Mouse (Mus musculus) limb, embryonic 10.5 days (tissue): ENCODE data around the gene Acr. TPM values are rescaled to one million over a fixed set of nuclear protein-coding genes. Genes with fewer than 3 reads are reported as not detected.

Experiments used
- DNase-seq: peaks from one replicate; pipeline ENCODE4 v3.0.0-alpha.2; 2017; ENCODE audit warnings: low spot score
- H3K27ac ChIP-seq: fragments of 300-500 bp; sonication (generic); 2 replicates; pipeline ENCODE4 v1.5.1; 2016; ENCODE audit warnings: mild to moderate bottlenecking
- H3K27me3 ChIP-seq: fragments of 300-500 bp; sonication (generic); 2 replicates; pipeline ENCODE4 v1.6.1; 2016; ENCODE audit warnings: low read depth, mild to moderate bottlenecking; ENCODE audit not compliant: poor library complexity, severe bottlenecking
- H3K36me3 ChIP-seq: fragments of 300-500 bp; sonication (generic); 2 replicates; pipeline ENCODE4 v1.6.1; 2016; ENCODE audit warnings: mild to moderate bottlenecking, moderate library complexity
- H3K4me1 ChIP-seq: fragments of 300-500 bp; sonication (generic); 2 replicates; pipeline ENCODE4 v1.6.1; 2016
- H3K4me3 ChIP-seq: fragments of 300-500 bp; sonication (generic); 2 replicates; pipeline ENCODE4 v1.5.1; 2016; ENCODE audit warnings: mild to moderate bottlenecking, moderate library complexity
- H3K9me3 ChIP-seq: fragments of 300-500 bp; sonication (generic); replicated peaks from 2 replicates; pipeline ENCODE4 v1.6.1; 2016; ENCODE audit warnings: mild to moderate bottlenecking
- WGBS: fragments of 180-500 bp; shearing (Covaris S2); methylation state at CpG from one replicate; pipeline ENCODE4 v1.1.7; 2016; 5-methylcytosine and 5-hydroxymethylcytosine counted together
- polyA plus RNA-seq: library from polyadenylated mRNA; unstranded; fragments of >200 nt; fragmentation: Nextera tagmentation; extraction: Ambion mirVana; gene quantifications from 2 replicates; pipeline ENCODE4 v1.2.1, GENCODE M21; 2016

The Acr gene
- polyA plus RNA-seq, 1 experiment from 2014 or later, result not detected

DNA sequence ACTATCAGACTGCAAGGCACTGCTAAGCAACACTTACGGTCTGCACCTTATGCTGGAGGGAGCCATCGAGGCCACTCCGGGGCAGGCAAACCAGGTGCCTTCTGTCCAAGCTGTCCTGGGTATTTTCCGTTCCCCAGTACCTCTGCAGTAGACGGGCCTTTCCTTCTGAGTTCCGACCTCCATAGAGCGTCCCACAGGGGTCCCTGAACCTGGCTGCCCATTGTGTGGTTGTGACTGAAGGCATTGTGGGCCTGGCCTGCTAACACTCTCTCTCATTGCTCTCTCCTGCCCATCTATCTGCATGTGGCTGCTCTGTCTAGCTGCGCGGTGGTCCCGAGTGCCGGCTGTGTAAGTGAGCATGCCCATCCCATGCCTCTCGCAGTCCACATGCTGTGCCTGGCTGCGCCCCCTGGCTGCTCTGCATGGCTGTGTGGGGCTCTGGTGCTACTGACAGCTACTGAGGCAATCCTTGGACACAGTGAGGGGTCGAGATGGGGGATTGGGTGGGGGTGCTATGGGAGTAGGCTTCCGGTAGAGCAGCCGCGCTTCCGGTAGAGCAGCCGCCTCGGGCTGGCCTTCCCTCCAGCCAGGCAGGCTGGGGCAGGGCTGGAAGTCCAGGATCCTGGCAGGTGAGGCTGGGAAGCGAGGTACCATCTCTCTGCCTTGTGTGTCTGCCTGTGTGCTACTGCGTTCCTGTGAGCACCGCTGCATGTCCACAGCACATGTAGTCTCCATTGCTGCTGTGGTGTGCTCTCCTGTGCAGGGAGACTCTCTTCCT is 11.5 kb upstream of the Acr start:
- Histone ChIP-seq H3K27ac (0 out of 2 replicates have a peak overlapping the region, but pooled peaks have one; percentile 16), H3K4me3 (peak overlapping the region; percentile 47), H3K9me3 (no peaks in the 10 kb centered on the region), H3K27me3 (peaks cover 60% of the 10 kb centered on the region), H3K36me3 (peaks cover 3% of the 10 kb centered on the region; the same call in 1 of the 2 replicates), H3K4me1 (peaks cover 30% of the 10 kb centered on the region)
- peak; percentile 70 for DNase-seq
- 26% methylated on average over 23 of the region's 23 CpGs for WGBS

DNA sequence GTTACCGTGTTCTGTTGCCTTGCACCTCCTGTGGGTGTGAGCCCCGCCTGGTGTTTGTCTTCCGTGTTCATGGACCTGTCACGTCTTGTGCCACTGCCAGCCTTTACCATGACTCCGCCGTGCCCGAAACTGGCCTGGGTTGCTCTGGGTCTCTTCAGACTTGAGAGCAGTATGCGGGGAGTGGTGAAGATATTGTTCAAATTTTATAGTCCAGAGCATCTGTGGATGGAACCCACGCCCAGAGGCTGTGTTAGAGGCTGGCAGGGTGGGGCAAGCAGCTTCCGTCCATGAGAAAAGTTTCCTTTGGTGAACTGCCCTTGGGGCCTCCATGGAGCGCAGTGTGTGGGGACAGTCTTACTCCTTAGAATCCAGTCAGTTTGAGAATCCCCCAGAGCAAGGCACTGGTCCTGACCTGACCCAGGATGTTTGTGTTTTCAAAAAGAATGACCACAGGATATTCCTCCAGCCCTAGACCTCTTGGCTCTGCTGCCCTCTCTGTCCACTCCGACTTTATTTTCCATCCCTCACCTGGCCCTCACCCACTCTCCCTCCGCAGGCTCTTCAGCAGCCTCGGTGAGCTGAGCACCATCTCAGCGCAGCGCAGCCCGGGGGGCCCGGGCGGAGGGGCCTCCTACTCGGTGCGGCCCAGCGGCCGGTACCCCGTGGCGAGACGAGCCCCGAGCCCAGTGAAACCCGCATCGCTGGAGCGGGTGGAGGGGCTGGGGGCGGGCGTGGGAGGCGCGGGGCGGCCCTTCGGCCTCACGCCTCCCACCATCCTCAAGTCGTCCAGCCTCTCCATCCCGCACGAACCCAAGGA is 10.7 kb upstream of the Acr start:
- Histone ChIP-seq H3K27ac (no peak overlapping the region; the same call in 1 of the 2 replicates), H3K27me3 (peaks cover 60% of the 10 kb centered on the region), H3K4me1 (peaks cover 30% of the 10 kb centered on the region), H3K36me3 (no peaks in the 10 kb centered on the region), H3K9me3 (no peaks in the 10 kb centered on the region), H3K4me3 (peak overlapping the region; percentile 47)
- DNase-seq, result peak; percentile 37
- WGBS, result 8% methylated on average over 40 of the region's 40 CpGs

DNA sequence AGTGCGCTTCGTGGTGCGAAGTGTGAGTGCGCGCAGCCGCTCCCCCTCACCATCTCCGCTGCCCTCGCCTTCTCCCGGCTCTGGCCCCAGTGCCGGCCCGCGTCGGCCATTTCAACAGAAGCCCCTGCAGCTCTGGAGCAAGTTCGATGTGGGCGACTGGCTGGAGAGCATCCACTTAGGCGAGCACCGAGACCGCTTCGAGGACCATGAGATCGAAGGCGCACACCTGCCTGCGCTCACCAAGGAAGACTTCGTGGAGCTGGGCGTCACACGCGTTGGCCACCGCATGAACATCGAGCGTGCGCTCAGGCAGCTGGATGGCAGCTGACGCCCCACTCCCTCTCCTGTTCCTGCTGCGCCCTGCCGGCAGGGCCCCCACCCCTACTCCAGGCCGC is 10.1 kb upstream of the Acr start:
- DNase-seq, result peak; percentile 54
- H3K27ac ChIP-seq, result no peak overlapping the region; the same call in 1 of the 2 replicates
- H3K9me3 ChIP-seq, result no peaks in the 10 kb centered on the region
- peaks cover 30% of the 10 kb centered on the region for H3K4me1 ChIP-seq
- H3K27me3 ChIP-seq, result peaks cover 60% of the 10 kb centered on the region
- H3K4me3 ChIP-seq, result peak overlapping the region; percentile 47
- no peaks in the 10 kb centered on the region for H3K36me3 ChIP-seq
- 2% methylated on average over 34 of the region's 34 CpGs for WGBS

DNA sequence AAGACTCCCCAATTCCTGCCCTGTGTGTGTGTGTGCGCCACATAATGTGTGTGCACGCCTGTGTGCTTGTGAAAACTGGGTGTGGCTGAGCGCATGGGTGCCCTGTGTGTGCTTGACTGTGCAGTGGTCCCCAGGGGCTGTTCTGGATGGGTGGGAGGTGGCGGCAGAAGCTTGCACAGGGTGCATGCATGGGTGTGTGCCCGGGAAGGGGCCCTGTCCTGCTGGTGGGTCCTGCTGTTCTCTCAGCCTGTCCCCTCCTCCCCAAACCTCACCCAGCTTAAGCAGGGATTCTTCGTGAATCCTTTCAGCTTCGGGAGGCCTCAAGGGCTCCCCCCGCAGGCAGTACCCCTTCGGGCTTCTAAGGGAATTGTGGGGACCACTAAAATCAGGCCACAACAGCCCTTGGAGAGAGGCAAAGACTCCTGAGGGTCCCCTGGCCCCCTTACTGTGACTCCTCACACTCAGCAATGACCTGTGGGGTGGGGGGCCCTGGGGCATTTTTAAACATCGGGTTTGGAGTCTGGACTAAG is 8.9 kb upstream of the Acr start:
- no peaks in the 10 kb centered on the region for H3K9me3 ChIP-seq
- H3K4me1 ChIP-seq, result peaks cover 30% of the 10 kb centered on the region
- peaks cover 56% of the 10 kb centered on the region for H3K27me3 ChIP-seq
- no peak for DNase-seq
- H3K27ac ChIP-seq, result no peak overlapping the region
- H3K36me3 ChIP-seq, result no peaks in the 10 kb centered on the region
- WGBS, result 34% methylated on average over 10 of the region's 10 CpGs
- H3K4me3 ChIP-seq, result no peak overlapping the region

DNA sequence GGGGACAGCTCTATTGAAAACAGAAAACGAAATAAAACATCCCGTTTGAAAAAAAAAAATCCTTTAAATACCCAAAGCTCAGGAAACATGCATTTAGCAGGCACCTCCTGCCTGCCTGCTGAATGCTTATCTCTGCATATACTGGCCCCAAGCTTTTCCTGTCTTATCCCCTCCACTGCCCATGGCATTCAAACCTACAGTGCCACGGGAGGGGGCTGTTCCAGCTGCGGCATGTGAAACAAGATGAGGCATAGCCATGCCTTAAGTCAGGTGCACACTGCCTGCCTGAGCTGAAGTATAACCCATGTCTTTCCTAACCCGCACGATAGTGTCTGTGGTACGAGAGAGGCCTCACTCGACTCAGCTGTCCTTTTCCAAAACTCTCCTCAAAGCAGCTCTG is 4.0 kb downstream of the Acr start:
- Histone ChIP-seq H3K9me3 (no peaks in the 10 kb centered on the region), H3K36me3 (no peaks in the 10 kb centered on the region), H3K27me3 (no peaks in the 10 kb centered on the region), H3K4me1 (no peaks in the 10 kb centered on the region), H3K4me3 (no peak overlapping the region), H3K27ac (no peak overlapping the region)
- no peak for DNase-seq
- WGBS, result 77% methylated on average over 8 of the region's 8 CpGs

DNA sequence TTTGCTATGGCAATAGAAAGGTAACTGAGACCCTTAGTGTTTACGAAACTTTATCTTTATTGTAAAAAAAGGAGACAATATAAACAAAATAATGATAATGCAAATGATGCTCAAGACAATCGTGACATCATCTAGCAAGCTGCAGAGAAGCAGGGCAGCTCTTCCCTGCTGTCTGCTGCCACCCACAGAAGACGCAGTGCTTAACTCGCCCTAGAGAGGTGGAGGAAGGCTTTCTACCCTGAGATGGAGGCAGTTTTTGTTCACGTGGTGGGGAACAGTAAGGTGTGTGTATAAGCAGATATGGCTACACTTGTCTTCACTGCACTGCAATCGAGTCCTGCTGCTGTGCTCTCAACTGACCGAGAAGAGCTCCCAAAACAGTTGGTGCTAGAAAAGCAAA is 14.4 kb downstream of the Acr start:
- Histone ChIP-seq H3K4me3 (no peak overlapping the region), H3K27me3 (no peaks in the 10 kb centered on the region), H3K9me3 (no peaks in the 10 kb centered on the region), H3K36me3 (peaks cover 41% of the 10 kb centered on the region), H3K4me1 (no peaks in the 10 kb centered on the region), H3K27ac (no peak overlapping the region)
- DNase-seq, result no peak
- WGBS, result 86% methylated on average over 7 of the region's 7 CpGs

DNA sequence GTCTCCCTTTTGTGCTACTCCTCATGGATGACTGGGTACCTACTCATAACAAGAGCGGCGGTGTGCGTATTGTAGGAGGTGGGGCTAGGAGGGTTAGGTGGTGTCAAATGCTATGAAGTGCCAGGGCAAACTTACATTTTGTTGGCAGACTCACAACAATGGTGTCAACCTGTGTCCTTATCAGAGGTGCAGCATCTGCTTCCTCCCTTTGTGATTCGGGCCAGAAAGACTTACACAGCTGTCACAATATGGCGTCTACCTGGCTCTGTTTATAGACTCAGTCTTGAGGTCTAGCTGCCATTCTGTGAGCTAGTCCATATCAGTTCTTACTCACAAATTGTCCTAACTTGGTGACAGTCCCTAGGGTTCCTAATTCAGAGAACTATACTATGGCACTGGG is 17.0 kb downstream of the Acr start:
- H3K27me3 ChIP-seq, result no peaks in the 10 kb centered on the region
- peaks cover 47% of the 10 kb centered on the region for H3K36me3 ChIP-seq
- no peaks in the 10 kb centered on the region for H3K9me3 ChIP-seq
- no peaks in the 10 kb centered on the region for H3K4me1 ChIP-seq
- H3K27ac ChIP-seq, result no peak overlapping the region
- WGBS, result 94% methylated on average over 5 of the region's 5 CpGs
- H3K4me3 ChIP-seq, result no peak overlapping the region
- no peak for DNase-seq

DNA sequence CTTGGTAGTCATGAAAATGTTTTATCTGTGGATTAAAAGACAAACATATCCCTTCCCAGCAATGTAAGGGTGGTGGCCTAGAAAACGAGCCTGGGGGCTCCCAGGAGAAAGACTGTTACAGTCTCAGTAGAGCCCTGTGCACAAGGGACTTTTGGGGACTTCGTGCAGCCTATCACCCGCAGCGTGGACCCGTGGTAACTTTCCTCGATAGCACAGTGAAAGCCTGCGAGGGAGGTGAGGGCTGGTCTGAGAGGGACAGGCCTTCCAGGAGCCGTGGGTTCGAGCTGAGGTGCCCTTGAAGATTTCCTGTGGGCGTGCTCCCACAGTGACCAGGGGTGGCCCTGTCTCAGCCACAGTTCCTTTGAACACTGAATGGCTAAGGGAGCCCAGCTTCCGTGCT is 17.5 kb downstream of the Acr start:
- H3K4me3 ChIP-seq, result no peak overlapping the region
- peaks cover under 1% of the 10 kb centered on the region; the same call in 1 of the 2 replicates for H3K4me1 ChIP-seq
- no peaks in the 10 kb centered on the region for H3K27me3 ChIP-seq
- H3K27ac ChIP-seq, result no peak overlapping the region
- no peak for DNase-seq
- 92% methylated on average over 11 of the region's 11 CpGs for WGBS
- H3K9me3 ChIP-seq, result no peaks in the 10 kb centered on the region
- H3K36me3 ChIP-seq, result peaks cover 47% of the 10 kb centered on the region

DNA sequence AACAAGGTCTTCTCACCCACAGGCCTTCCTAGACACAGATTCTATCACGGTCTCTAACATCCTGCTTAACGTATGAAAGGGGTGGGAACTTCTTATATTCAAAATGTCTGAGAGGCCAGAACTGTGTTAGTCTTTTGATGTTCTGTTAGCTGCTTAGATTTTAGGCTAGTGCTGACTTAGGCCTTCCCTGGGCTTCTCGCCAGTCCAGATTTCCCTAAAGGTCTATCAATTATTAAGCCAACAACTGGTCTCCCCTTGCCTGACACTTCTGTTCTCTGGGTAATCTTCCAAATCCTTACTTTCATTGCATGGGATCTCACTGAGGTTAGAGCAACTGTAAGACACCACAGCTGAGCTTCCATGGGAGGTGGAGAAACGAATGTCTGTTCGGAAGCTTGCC is 21.0 kb downstream of the Acr start:
- H3K27ac ChIP-seq, result no peak overlapping the region
- no peaks in the 10 kb centered on the region for H3K27me3 ChIP-seq
- H3K36me3 ChIP-seq, result peaks cover 26% of the 10 kb centered on the region
- no peaks in the 10 kb centered on the region for H3K9me3 ChIP-seq
- peaks cover 13% of the 10 kb centered on the region for H3K4me1 ChIP-seq
- DNase-seq, result no peak
- no peak overlapping the region for H3K4me3 ChIP-seq
- 93% methylated on average over 5 of the region's 5 CpGs for WGBS

DNA sequence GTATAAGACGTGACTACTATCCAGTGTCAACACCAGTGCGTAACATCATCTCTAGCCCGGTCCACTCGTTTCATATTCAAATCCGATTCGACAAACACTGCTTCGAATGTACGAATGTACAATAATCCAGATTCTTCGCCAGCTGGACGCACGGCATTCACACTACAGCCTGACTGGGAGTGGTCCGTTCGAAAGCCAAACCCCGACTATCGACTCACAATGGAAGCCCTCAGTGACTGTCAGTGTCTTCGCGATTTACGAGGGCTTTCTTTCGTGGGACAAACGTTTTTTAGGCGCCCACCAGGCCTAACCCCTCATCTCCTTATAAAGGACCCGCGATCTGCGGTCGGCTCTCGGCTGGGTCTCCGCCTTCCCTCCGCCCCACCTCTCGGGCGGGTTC is 23.2 kb downstream of the Acr start:
- 7% methylated on average over 30 of the region's 30 CpGs for WGBS
- peaks cover 13% of the 10 kb centered on the region for H3K4me1 ChIP-seq
- peaks cover 18% of the 10 kb centered on the region for H3K36me3 ChIP-seq
- H3K4me3 ChIP-seq, result peak overlapping the region; percentile 88
- peak overlapping the region; percentile 82 for H3K27ac ChIP-seq
- no peaks in the 10 kb centered on the region for H3K9me3 ChIP-seq
- H3K27me3 ChIP-seq, result no peaks in the 10 kb centered on the region
- no peak for DNase-seq

DNA sequence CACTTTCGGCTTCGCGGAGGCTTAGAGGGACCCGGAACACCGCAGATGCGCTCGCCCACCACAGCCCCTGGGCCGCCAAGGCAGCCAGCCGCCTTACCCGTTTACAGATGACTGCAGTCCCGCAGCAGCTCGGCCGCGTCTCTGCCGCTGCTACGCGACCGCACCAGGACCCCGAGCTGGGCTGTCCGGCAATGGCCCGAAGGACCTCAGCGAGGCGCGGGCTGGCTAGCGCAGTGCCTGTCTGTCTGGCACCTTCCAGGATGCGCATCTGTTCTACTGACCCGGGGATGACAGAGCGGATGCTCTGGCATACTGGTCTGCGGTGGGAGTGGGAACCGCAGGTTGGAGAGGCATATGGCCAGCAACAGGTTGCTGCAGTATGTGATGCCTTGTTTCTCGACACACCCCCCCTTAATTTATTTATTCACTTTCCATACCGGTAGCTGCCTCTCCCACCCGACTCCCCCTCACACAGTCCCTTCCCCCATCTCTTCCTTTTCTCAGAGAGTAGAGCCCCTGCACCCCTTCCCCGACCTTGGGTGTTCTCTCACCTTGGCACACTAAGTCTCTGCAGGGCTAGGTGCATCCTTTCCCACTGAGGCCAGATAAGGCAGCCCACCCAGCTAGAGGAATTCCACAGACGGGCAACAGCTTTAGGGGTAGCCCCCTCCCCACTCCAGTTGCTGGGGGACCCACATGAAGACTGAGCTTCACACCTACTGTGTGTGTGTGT is 23.8 kb downstream of the Acr start, which contains the start of gene Rabl2:
Gene Rabl2, minus strand, starts transcription at position 201 of the 733 bp plus-strand sequence.
- H3K4me1 ChIP-seq, result peaks cover 13% of the 10 kb centered on the region
- no peaks in the 10 kb centered on the region for H3K27me3 ChIP-seq
- peak within 1 kb of the TSS; percentile 82 for H3K27ac ChIP-seq
- peak within 1 kb of the TSS; percentile 88 for H3K4me3 ChIP-seq
- under 1% methylated on average over 35 of the region's 35 CpGs for WGBS
- DNase-seq, result peak; percentile 93
- peaks cover 12% of the 10 kb centered on the region for H3K36me3 ChIP-seq
- no peaks in the 10 kb centered on the region for H3K9me3 ChIP-seq

DNA sequence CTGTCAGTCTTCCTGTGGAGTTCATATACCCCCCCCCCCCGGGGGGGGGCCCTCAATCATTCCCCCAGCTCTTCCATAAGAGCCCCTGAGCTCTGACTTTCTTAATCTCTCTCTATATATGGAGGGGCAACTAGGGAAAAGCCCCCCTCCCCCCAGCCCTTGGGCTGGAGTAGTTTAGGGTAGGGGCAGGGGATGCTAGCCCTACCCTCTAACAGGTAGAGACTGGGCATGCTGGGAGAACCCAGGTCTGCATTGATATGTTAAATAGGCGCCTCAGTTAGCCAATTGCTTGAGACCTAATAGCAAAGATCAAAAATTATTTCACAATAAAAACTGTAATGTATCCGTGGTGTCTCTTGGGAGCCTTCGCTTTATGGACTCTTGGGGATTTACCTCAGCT is 24.4 kb downstream of the Acr start:
- peaks cover 6% of the 10 kb centered on the region for H3K36me3 ChIP-seq
- peak overlapping the region; percentile 82 for H3K27ac ChIP-seq
- WGBS, result 53% methylated on average over 4 of the region's 4 CpGs
- H3K9me3 ChIP-seq, result no peaks in the 10 kb centered on the region
- H3K4me3 ChIP-seq, result peak overlapping the region; percentile 88
- no peaks in the 10 kb centered on the region for H3K27me3 ChIP-seq
- peaks cover 13% of the 10 kb centered on the region for H3K4me1 ChIP-seq
- no peak for DNase-seq
